Mouse (Mus musculus) MEL-GATA-1-ER (cell line): ENCODE results near the gene Gm49361.

Source experiments
- DNase-seq: peaks from one replicate; pipeline ENCODE4 v3.0.0-alpha.2; 2012; ENCODE audit warnings: low read depth; ENCODE audit errors: extremely low read depth

The Gm49361 gene

GRCm38 (mm10) chr14:57621699-57622098 is 124.2 kb downstream of the Gm49361 start:
- DNase-seq, result no peak

DNA sequence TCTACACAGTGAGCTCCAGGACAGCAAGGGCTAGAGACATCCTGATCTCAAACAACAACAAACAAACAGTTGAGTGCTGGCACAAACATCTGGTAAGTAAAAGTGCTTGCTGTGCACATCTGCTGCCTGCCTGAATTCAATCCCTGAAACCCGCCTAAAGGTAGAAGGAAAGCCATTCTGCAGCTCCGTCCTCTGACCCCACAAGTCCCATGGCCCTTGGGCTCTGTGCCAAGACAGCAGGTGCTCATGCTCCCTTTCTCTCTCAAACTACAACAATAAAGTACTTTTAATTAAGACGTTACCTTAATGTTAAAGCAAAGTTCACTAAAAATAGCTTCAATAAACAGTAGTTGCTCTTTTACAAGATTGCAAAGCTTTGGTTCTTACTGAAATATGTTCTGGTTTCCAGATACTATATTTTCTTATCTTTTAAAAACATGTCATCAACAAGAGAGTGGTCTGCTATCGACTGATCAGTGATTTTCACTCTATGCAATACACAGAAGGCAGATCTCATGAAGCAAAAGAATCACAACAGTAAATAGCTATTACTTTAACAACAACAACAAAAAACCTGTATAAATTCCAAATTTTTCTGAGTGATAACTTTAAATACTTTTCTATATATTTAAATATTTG is 125.2 kb downstream of the Gm49361 start:
- no peak for DNase-seq

DNA sequence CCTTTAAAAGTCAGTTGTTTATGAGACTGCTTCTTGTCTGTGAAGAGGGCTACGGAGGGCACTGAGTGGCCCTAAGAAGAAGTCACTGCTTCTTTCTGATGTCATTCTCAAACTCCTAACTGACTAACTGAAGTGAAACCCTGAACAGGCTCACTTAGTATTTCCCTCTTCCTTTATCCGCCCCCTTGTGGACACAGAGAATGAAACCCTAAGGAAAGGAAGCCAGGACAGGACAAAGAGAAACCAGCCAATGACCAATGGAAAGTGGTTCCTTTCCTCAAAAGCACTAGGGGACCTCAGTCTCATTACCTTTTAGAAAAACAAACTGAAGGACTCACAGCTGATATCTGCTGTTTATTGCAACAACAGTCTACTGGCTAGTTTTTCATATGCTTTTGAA is 126.4 kb downstream of the Gm49361 start:
- DNase-seq, result peak; percentile 16

- DNase-seq, result no peak
These were observed 128.2 kb downstream of the Gm49361 start for GRCm38 (mm10) chr14:57617675-57618074.

GRCm38 (mm10) chr14:57616339-57616965 is 129.5 kb downstream of the Gm49361 start:
- no peak for DNase-seq

DNA sequence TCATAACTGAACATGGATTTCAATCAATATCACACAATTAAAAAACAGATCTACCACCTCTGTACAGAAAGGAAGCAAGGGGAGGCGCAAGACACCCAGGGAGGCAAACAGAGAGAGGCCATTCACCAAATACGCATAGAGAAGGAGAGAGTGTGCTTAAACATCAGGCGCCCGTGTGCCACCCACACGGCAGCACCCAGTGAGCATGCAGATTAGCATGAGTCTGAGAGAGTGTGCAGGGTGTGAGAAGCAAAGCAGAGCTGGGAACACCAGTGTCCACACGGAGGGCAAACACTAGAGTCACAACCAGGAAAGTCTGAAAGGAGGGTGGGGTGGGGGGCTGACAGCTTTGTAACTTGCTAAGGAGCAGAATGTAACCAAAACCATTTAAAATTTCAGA is 130.1 kb downstream of the Gm49361 start:
- no peak for DNase-seq

- DNase-seq, result no peak
These were observed 134.9 kb downstream of the Gm49361 start for GRCm38 (mm10) chr14:57611034-57611433.

DNA sequence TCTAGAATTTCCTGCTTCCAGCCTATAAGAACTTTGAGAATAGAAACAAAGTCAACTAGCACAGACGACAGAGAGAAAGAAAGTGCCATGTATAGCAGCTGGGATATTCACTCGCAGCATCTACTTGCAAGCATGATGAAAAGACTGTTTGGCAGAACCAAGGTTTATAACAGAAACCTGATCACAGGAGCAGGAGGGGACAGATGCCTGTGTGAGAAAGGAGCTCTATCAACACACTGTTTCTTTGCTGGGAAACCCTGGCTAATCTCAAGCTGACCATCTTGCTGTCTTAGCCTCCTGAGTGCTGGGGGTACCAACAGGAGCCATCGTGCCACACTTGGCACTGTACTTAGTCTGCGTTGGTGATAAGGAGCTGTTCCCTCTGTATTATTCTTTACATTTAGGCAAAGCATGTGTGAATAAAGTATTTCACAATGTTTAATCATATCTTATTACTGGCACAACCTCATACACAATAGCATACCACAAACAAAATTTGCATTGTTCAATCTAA is 136.0 kb downstream of the Gm49361 start:
- no peak for DNase-seq

GRCm38 (mm10) chr14:57607500-57607899 is 138.4 kb downstream of the Gm49361 start:
- no peak for DNase-seq

DNA sequence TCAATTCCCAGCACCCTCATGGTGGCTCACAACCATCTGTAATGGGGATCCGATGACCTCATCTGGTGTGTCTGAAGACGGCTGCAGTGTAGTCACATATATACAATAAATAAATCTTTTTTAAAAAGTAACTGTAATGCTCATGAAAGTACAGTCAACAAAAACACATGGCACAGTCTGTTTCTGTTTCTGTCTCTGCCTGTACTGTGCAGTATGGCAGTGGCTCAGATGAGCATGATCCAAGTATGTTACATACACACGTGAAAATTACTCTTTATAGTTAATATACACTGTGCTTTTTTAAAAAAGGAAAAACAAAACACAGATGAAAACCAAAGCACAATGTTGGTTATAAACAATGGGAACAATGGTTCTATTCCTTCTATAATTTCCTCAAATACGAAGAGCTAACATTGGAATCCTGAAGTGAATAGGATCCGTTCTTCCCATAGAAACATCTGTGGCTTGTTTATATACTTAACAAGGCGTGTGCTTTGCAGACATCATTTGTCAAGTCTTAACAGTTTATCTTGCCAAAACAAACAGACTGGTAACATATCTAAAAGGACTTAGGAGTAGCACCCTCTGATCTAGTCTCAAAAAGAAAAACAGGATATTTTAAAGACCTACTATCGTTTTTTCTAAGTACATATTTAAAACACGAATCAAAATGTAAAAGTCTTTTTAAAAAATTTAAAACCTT is 139.1 kb downstream of the Gm49361 start:
- no peak for DNase-seq

DNA sequence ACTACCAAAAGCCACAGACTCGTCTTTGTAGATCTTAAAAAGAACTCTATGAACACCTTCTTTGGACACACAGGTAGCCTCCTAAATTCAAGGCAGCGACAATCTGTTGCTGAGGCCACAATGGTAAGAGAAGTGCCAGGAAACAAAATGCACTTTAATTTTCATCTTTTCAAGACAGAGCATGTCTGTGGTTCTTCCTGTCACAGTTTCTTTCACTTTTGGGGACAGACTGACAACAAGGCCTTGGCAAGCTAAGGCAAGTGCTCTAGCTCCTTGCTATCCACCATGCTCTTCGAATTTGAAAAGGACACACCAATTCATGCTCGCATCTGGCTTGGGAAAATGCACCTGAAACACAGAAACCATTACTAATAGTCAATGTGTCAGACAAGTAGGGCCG is 152.6 kb downstream of the Gm49361 start:
- no peak for DNase-seq
